Mouse (Mus musculus) lung, postnatal 0 days (tissue): ENCODE results near the gene Rarg. TPM values are rescaled to one million over a fixed set of nuclear protein-coding genes. Genes with fewer than 3 reads are reported as not detected.

ENCODE experiments used
- ATAC-seq: fragments of 200-750 bp; cut with Nextera tagmentation; 2 replicates; pipeline ENCODE4 v1.8.0; 2017; ENCODE audit warnings: moderate library complexity
- DNase-seq: peaks from one replicate; pipeline ENCODE4 v3.0.0-alpha.2; 2016; ENCODE audit warnings: low spot score
- H3K27ac ChIP-seq: fragments of 300-500 bp; sonication (generic); 2 replicates; pipeline ENCODE4 v1.5.1; 2014; ENCODE audit warnings: antibody characterized with exemption, mild to moderate bottlenecking, low read length, mixed read lengths
- H3K27me3 ChIP-seq: fragments of 300-500 bp; sonication (generic); replicated peaks from 2 replicates; pipeline ENCODE4 v1.6.1; 2014; ENCODE audit warnings: low read length, mixed read lengths; ENCODE audit not compliant: insufficient read depth
- H3K36me3 ChIP-seq: fragments of 300-500 bp; sonication (generic); 2 replicates; pipeline ENCODE4 v1.6.1; 2014; ENCODE audit warnings: low read length, mixed read lengths; ENCODE audit not compliant: insufficient read depth
- H3K4me1 ChIP-seq: fragments of 300-500 bp; sonication (generic); 2 replicates; pipeline ENCODE4 v1.6.1; 2014; ENCODE audit warnings: antibody characterized with exemption, low read depth, low read length, mixed read lengths; ENCODE audit not compliant: insufficient read depth
- H3K4me2 ChIP-seq: fragments of 300-500 bp; sonication (generic); replicated peaks from 2 replicates; pipeline ENCODE4 v1.6.1; 2014; ENCODE audit warnings: low read depth, mild to moderate bottlenecking, low read length, moderate library complexity, mixed read lengths
- H3K4me3 ChIP-seq: fragments of 300-500 bp; sonication (generic); 2 replicates; pipeline ENCODE4 v1.5.1; 2014; ENCODE audit warnings: low read depth, low read length
- H3K9ac ChIP-seq: fragments of 300-500 bp; sonication (generic); replicated peaks from 2 replicates; pipeline ENCODE4 v1.6.1; 2014; ENCODE audit warnings: low read depth, mild to moderate bottlenecking
- H3K9me3 ChIP-seq: fragments of 300-500 bp; sonication (generic); 2 replicates; pipeline ENCODE4 v1.6.1; 2016; ENCODE audit warnings: low read length, mixed read lengths
- CTCF ChIP-seq: IDR thresholded peaks from 2 replicates; pipeline ENCODE4 v1.5.1; 2016; ENCODE audit warnings: antibody characterized with exemption, mild to moderate bottlenecking
- EP300 ChIP-seq: IDR thresholded peaks from 2 replicates; pipeline ENCODE4 v1.6.1; 2016; ENCODE audit warnings: antibody characterized with exemption, mild to moderate bottlenecking, control low read depth
- WGBS: fragments of 180-500 bp; shearing (Covaris S2); extraction: QIAGEN DNeasy Blood & Tissue Kit; methylation state at CpG from one replicate; pipeline ENCODE4 v1.1.7; 2014; 5-methylcytosine and 5-hydroxymethylcytosine counted together
- polyA plus RNA-seq: library from polyadenylated mRNA; unstranded; fragments of >200 nt; fragmentation: Nextera tagmentation; extraction: Ambion mirVana; gene quantifications from 2 replicates; pipeline ENCODE4 v1.2.1, GENCODE M21; 2015

Rarg gene
- polyA plus RNA-seq, 1 experiment from 2014 or later: 35.8 TPM

DNA sequence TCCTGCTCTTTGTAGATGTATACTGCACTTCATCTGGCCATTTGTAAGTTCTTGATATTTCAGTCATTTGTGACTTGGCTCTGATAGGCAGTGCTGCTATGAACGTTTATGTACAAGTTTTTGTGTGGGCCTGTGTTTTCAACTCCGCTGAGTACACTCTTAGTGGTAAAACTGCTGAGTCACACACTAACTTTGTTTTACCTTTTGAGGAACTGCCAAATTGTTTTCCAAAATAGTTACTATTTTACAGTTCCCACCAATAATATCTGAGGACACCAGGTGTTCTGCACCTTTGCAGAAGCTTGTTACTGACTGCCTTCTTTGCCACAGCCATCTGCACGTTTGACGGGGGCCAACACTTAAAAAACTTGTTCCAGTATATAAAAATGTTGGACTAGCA is 62.9 kb downstream of the Rarg start:
- 70% methylated on average over 4 of the region's 4 CpGs for WGBS
- TF ChIP-seq EP300 (no peak), CTCF (no peak)
- Histone ChIP-seq H3K36me3 (no peaks in the 10 kb centered on the region), H3K27me3 (no peaks in the 10 kb centered on the region), H3K4me2 (no peak overlapping the region), H3K9me3 (no peaks in the 10 kb centered on the region), H3K4me1 (no peaks in the 10 kb centered on the region), H3K9ac (no peak overlapping the region), H3K27ac (no peak overlapping the region), H3K4me3 (no peak overlapping the region)
- no peak for DNase-seq
- ATAC-seq: no peak

GRCm38 (mm10) chr15:102193652-102194051 is 63.7 kb downstream of the Rarg start:
- ATAC-seq: no peak
- Histone ChIP-seq H3K4me1 (no peaks in the 10 kb centered on the region), H3K36me3 (no peaks in the 10 kb centered on the region), H3K27me3 (no peaks in the 10 kb centered on the region), H3K9ac (no peak overlapping the region), H3K27ac (no peak overlapping the region), H3K9me3 (no peaks in the 10 kb centered on the region), H3K4me2 (no peak overlapping the region), H3K4me3 (no peak overlapping the region)
- no peak for DNase-seq
- 80% methylated on average over 4 of the region's 4 CpGs for WGBS
- TF ChIP-seq EP300 (no peak), CTCF (no peak)

GRCm38 (mm10) chr15:102192820-102193386 is 64.4 kb downstream of the Rarg start:
- no peak overlapping the region for H3K27ac ChIP-seq
- H3K4me1 ChIP-seq: no peaks in the 10 kb centered on the region
- H3K36me3 ChIP-seq: no peaks in the 10 kb centered on the region
- H3K4me3 ChIP-seq: no peak overlapping the region
- DNase-seq (no peak), ATAC-seq (no peak)
- H3K9ac ChIP-seq: no peak overlapping the region
- H3K27me3 ChIP-seq: no peaks in the 10 kb centered on the region
- 33% methylated on average over 5 of the region's 5 CpGs for WGBS
- no peak for TF ChIP-seq CTCF
- no peak for TF ChIP-seq EP300
- no peaks in the 10 kb centered on the region for H3K9me3 ChIP-seq
- H3K4me2 ChIP-seq: no peak overlapping the region

DNA sequence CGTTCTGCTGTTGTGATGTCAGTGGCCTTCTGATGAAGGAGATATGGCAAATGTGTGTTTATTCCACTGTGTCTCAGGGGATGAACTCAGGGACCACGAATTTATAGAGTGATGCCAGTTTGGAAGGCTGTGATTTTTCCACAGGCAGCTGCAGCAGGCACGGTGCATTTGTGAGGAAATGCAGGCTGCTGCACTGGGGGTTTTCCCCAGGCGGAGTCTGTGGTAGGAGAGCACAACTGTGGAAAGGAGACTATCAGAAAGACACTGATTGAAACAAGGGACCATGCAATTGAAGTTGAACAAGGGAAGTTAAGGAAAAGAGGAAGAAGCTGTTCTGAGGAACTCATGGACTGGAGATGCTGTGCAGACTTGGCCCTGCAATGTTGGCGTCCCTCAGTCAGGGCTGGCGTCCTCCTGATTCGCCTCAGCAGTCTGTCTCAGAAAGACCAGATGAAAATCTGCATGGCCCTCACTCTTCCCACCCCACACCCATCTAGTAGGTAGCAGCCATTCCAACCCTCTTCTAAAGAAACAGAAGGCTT is 65.0 kb downstream of the Rarg start:
- H3K4me2 ChIP-seq: no peak overlapping the region
- no peak for DNase-seq
- no peaks in the 10 kb centered on the region for H3K9me3 ChIP-seq
- H3K36me3 ChIP-seq: no peaks in the 10 kb centered on the region
- no peaks in the 10 kb centered on the region for H3K27me3 ChIP-seq
- WGBS: 55% methylated on average over 7 of the region's 7 CpGs
- no peak overlapping the region for H3K27ac ChIP-seq
- H3K4me1 ChIP-seq: no peaks in the 10 kb centered on the region
- H3K4me3 ChIP-seq: no peak overlapping the region
- H3K9ac ChIP-seq: no peak overlapping the region
- ATAC-seq: no peak
- no peak for TF ChIP-seq CTCF
- no peak for TF ChIP-seq EP300

DNA sequence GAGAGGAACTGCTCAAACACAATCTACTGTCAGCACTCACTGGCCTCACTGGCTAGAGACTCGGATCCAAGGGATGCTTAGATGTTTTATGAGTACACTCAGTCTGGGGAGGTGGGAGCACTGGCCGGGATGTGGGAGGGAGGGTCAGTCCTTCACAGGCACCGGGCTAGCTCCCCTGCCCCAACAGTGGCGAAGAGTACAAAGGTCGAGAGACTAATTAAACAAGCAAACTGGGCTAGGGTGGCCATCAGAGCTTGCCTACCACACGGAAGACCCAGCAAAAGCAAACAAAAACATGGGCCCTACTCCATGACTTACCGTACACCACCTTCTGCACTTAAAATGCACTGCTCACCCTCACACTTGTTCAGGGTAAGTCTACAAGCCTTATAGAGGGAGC is 65.6 kb downstream of the Rarg start:
- Histone ChIP-seq H3K27ac (no peak overlapping the region), H3K27me3 (no peaks in the 10 kb centered on the region), H3K9ac (no peak overlapping the region), H3K9me3 (no peaks in the 10 kb centered on the region), H3K36me3 (no peaks in the 10 kb centered on the region), H3K4me3 (no peak overlapping the region), H3K4me2 (no peak overlapping the region), H3K4me1 (no peaks in the 10 kb centered on the region)
- ATAC-seq (no peak), DNase-seq (no peak)
- TF ChIP-seq EP300 (no peak), CTCF (no peak)
- 37% methylated on average over 7 of the region's 7 CpGs for WGBS

DNA sequence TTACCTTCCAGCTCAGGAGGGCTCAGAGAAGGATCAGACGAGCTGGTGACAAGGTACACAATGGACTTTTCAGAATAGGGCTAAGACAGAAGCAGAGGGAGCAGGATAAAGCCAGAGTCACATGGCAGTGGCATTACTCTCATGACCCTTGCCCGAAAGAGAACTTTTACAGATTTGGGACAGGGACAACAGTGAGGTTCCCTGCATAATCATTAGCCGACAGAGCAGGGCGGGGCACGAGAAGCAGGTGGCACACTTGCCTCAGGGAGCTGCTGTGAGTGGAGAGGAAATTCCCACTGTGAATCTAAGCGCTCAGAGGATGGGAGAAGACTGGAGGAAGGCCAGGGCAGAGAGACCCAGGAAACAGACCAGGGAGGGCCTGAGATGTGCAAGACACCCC is 68.4 kb downstream of the Rarg start:
- ATAC-seq: no peak

GRCm38 (mm10) chr15:102188096-102188495 is 69.2 kb downstream of the Rarg start:
- no peaks in the 10 kb centered on the region for H3K27me3 ChIP-seq
- no peaks in the 10 kb centered on the region; the same call in 1 of the 2 replicates for H3K36me3 ChIP-seq
- no peak overlapping the region for H3K4me2 ChIP-seq
- 71% methylated on average over 10 of the region's 10 CpGs for WGBS
- no peaks in the 10 kb centered on the region for H3K4me1 ChIP-seq
- H3K27ac ChIP-seq: peak overlapping the region; percentile 62
- H3K4me3 ChIP-seq: no peak overlapping the region
- TF ChIP-seq EP300 (peak; percentile 41; the same call in 1 of the 2 replicates), CTCF (no peak)
- ATAC-seq: peak; percentile 89
- H3K9me3 ChIP-seq: no peaks in the 10 kb centered on the region
- DNase-seq: peak; percentile 83
- no peak overlapping the region for H3K9ac ChIP-seq

More for the DNA sequence above, 68.4 kb downstream of the Rarg start:
- H3K9me3 ChIP-seq: no peaks in the 10 kb centered on the region
- DNase-seq: no peak
- H3K27me3 ChIP-seq: no peaks in the 10 kb centered on the region
- H3K4me3 ChIP-seq: no peak overlapping the region
- H3K4me2 ChIP-seq: no peak overlapping the region
- no peaks in the 10 kb centered on the region for H3K4me1 ChIP-seq
- no peak for TF ChIP-seq CTCF
- no peak for TF ChIP-seq EP300
- no peaks in the 10 kb centered on the region; the same call in 1 of the 2 replicates for H3K36me3 ChIP-seq
- no peak overlapping the region for H3K9ac ChIP-seq
- H3K27ac ChIP-seq: peak overlapping the region; percentile 26; the same call in 1 of the 2 replicates
- 49% methylated on average over 6 of the region's 6 CpGs for WGBS
